Mouse (Mus musculus) retina, adult 2 months (tissue): ENCODE results near the gene Canx.
"Not testable (repeated sequence)": the region's sequence is repeated elsewhere in the genome, so short reads cannot be mapped to it uniquely, and the experiment has no call there.

Experiments
- DNase-seq: peaks from one replicate; pipeline ENCODE4 v3.0.0-alpha.2; 2012; ENCODE audit warnings: low read depth, low spot score

Gene Canx

GRCm38 (mm10) chr11:50333181-50333580, 7.7 kb upstream of the Canx start:
- DNase-seq = no peak

DNA sequence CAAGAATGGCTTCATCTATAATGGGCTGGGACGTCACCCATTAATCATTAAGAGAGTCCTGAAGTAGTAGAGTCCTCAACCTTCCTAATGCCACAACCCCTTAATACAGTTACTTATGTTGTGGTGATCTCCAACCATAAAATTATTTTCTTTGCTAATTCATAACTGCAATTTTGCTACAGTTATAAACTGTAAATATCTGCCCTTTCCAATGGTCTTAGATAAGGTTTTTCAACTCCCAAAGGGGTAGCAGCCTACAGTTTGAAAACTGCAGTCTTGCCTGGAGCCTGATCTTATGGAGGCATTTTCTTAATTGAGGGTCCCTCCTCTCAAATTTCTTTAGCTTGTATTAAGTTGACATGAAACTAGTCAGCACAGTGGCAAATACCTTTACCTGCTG, 3.9 kb upstream of the Canx start:
- no peak for DNase-seq

- no peak for DNase-seq
These were observed 2.7 kb upstream of the Canx start for GRCm38 (mm10) chr11:50328075-50328625.

- no peak for DNase-seq
These were observed 961 bp upstream of the Canx start for GRCm38 (mm10) chr11:50326302-50326966.

- DNase-seq = no peak
These were observed 562 bp downstream of the Canx start for GRCm38 (mm10) chr11:50324751-50325471.

DNA sequence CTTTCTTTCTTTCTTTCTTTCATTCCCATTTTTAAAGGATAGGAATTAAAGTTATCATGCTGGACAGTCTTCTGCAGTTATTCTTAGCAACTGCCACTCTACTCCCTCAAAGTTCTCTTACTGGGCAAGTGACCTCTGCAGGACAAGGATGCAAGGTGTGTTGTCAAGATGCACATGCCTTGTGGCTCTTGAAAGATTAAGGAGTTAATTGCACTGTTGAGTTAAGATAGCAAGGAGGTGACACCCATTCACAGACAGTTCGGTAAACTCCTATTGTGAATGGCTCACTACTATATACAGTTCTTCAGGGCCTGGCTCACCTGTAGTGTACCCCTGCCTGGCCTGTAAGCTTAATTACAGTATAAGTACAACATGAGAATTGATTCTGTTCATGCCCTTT, 1.6 kb downstream of the Canx start:
- DNase-seq = no peak

- no peak for DNase-seq
These were observed 3.1 kb downstream of the Canx start for GRCm38 (mm10) chr11:50322345-50322744.

- DNase-seq = no peak
These were observed 4.2 kb downstream of the Canx start for GRCm38 (mm10) chr11:50321239-50321638.

DNA sequence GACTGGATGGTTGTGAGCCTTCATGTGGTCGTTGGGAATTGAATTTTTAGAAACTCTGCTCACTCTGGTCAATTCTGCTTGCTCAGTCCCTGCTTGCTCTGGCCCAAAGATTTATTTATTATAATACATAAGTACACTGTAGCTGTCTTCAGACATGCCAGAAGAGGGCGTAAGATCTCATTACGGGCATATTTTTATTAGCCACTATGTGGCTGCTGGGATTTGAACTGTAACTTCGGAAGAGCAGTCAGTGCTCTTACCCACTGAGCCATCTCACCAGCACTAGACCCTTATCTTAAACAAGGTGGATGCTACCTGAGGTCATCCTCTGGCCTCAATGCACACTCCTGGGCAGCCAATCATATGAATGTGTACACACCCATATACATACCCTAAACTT, 6.1 kb downstream of the Canx start:
- not testable (repeated sequence) for DNase-seq

- no peak for DNase-seq
These were observed 12.7 kb downstream of the Canx start for GRCm38 (mm10) chr11:50312803-50313202.

DNA sequence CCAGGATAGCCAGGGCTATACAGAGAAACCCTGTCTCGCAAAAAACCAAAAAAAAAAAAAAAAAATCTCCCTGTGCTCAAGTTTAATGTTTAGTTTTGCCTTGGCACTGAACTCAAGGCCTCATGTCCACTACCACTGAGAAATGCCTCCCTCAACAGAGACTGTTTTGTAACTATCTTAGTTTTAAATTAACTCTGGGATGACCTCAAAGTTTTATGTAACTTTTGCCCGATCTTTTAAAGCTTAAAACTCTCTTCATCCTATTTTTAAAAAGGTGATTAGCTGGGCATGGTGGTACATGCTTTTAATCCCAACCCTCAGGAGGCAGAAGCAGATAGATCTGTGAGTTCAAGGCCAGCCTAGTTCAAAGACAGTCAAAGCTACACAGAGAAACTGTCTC, 22.1 kb downstream of the Canx start:
- no peak for DNase-seq

DNA sequence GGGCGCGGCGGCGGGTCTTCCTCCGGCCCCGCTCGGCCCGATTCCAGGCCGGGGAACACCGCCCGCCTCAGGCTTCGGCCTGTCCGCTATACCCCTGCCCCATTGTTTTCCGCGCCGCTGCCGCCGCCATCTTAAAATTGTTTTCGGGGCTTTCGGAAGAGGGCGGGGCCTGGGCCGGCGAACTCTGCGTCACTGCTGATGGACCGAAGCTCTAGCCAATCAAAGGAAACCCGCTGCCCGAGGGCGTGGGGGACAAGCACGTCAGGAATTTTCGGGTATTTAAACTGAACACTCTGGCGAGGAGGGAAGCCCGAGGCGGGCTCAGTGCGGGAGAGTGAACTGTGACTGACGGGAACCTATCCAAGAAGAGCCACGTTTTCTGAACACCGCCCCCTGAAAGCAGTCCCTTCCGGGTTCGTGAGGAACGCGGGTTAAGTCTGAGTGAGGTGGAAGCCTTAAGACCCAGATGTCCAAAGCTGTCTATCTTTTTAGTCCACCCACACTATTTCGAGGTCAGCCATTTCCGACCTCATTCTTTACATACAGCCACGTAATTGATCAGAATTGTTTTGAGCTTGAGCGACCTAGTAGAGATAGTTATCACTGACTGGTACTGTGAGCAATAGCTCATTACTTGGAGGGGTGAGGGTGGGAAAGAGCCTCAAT, 33.1 kb downstream of the Canx start, which contains the start of gene Maml1:
Gene Maml1, minus strand, starts transcription at position 122 of the 666 bp plus-strand sequence.
- peak; percentile 92 for DNase-seq

DNA sequence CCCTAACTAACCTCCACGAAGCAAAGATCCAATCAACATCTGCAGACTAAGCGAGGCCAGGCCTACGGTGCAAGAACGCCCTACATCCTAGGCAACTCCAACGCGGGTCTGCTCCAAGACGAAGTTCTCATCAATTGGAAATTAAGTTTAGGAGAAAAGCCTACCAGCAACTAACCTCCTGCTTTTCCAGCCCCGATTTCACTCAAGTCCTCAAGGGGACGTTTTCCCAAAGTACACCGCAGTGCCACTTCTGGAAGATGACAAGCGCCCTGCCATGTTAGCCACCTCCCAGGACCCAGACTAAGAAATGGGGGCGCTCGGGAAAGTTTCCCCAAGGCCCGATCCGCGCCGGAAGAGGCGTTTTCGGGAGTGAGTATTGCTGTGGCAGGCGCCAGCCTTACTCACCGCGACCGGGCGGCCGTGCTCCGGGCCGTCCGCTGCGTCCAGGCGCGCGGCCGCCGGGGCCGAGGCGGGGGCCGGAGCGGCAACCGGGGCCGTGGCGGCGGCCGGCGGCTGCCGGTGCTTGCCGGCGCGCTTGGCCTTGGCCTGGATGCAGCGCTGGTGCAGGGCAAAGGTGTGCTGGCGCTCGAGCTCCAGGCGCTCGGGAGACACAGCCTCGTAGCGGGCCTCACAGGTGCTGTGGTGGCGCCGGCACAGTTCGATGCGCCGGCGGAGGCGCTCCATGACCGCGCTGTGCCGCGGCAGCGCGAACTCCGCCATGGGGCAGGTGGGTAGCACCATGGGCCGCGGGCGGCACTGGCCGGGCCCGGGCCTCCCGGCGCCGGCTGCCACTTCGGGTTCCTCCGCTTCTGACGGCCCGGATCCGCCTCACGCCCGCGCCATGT, 33.9 kb downstream of the Canx start:
- DNase-seq = peak; percentile 28

DNA sequence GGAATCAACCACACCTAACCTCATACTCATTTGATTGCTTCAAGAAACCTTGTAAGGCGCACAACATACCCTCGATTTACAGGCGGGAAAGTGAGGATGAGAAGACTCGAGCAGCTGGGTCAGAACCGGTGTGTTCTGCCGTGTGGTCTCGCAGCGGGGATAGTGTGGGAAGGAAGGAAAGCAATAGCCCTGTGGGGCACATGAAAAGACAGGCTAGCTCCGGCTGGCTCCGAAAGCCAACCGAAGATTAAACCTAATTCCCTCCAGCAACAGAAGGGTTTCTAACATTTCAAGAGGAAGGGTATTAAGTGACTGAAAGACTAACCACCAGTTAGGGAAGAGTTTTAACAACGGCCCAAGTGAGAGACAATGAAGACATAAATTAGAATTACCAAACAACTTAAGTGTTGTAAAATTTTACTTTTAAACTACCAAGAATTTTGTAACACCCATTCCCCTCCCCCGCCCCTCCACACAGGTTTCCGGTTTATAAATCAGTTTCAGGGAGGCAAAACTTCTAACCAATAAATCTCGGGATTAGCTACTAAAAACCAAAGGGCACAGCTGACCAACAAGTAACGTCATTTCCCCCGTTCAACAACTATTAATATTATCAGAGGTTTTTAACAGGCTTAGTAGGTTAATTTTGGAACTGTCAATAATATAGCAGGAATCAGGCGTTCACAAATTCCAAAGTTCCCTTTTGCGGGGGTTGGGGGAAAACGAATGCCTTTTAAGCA, 34.8 kb downstream of the Canx start:
- no peak for DNase-seq

DNA sequence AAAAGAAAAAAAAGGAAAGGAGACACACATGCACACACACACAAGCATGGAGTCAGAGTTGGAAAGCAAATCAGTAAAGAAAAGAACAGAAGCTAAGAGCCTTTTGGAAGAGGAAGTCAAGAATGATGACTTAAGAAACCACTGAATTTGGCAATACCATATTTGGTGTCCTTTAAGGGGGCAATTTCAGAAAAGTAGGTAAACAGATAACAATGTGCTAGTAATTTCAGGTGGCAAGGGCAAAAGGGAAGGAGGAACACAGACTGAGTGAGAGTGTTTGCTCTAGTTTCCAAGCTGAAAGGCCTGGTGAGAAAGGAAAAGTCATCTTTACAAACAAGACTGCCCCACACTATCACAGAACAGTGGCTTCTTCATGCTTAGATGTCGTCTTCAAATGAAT, 39.0 kb downstream of the Canx start:
- no peak for DNase-seq

DNA sequence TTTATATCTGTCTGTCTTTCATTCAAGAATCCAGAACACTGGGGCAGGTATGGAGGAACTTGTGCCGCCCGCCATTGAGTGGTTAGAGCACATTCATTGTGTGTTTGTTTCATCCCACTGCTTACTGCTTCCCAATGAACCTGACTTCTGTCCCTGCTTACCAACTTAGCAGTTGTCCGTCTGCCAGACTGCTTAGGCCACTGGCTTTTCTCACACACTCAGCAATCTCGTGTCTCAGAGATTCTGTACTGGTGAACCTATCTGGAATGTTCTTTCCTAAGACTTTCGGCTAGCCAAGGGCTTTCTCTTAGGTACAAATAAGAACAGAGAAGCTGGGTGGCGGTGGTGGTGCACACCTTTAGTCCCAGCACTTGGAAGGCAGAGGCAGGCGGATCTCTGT, 39.8 kb downstream of the Canx start:
- DNase-seq = no peak

DNA sequence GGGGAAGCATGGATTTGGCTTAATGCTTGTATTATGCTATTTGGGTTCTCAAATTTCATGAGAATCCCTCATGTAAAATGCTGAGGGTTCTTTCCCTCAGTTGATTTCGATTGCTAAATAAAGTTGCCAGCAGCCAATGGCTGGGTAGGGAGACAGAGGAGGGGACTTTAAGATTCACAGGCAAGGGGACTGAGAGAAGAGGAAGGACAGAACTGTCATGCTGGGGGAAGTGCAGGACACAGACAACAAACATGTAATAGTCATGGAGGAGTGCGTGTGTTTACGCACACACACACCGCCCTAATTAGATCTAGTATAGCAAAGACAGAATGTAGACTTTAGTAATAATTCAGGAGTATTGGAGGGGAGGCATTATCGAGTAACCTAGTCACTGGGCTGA, 40.2 kb downstream of the Canx start:
- no peak for DNase-seq

- DNase-seq = no peak
These were observed 45.4 kb downstream of the Canx start for GRCm38 (mm10) chr11:50280053-50280452.

GRCm38 (mm10) chr11:50279005-50279404, 46.5 kb downstream of the Canx start:
- no peak for DNase-seq

GRCm38 (mm10) chr11:50277706-50278105, 47.8 kb downstream of the Canx start:
- no peak for DNase-seq

GRCm38 (mm10) chr11:50277025-50277424, 48.4 kb downstream of the Canx start:
- no peak for DNase-seq
